Mouse (Mus musculus): ENCODE results near the gene Taok3. TPM values are rescaled to one million over a fixed set of nuclear protein-coding genes. Genes with fewer than 3 reads are reported as not detected.

The Taok3 gene
- total and polyA plus RNA-seq, 3 experiments: 58.4 to 213 (median 139) TPM

- Histone ChIP-seq H3K36me3 (replicated peaks) (peaks cover 49% of the 10 kb centered on the region), H3K4me1 (ENCODE audit: insufficient read depth, low read depth, low read length) (peaks cover 73% of the 10 kb centered on the region)
These were observed 15.0 kb downstream of the Taok3 start for GRCm38 (mm10) chr5:117134889-117135456.

DNA sequence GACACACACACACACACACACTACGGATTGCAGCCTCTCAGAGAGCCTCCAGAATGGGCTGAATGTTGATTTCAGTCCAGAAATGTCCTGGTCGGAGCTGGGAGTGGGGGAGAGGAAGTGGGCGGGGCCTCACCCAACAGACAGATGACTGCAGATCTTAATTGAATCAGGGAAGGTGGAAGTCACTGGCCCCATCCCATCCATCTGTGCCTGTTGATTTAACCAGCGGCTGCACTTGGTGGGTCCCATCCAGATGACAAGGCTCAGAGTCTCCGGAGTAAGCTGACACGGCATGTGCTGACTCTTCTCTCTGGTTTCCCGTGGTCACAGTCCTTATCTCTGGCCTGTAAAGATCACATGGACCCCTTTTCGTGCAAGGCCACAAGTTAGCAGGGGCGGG, 15.9 kb downstream of the Taok3 start:
- H3K36me3 ChIP-seq (replicated peaks): peaks cover 49% of the 10 kb centered on the region
- H3K27me3 ChIP-seq (ENCODE audit: insufficient read depth, low read length): no peaks in the 10 kb centered on the region
- peaks cover 82% of the 10 kb centered on the region for H3K4me1 ChIP-seq (ENCODE audit: insufficient read depth, low read depth, low read length)
- TF ChIP-seq TAL1 (conservative IDR thresholded peaks at IDR 0.05; ENCODE audit: low read depth, low read length) (no peak; the same call in 1 of the 2 replicates), CTCF (IDR thresholded peaks at IDR 0.05; ENCODE audit: low read depth, low read length) (no peak)
- H3K9me3 ChIP-seq (replicated peaks): no peaks in the 10 kb centered on the region
- DNase-seq (ENCODE audit: low spot score) (peak; percentile 65), ATAC-seq (ENCODE audit: extremely low read depth, insufficient number of reproducible peaks, low FRiP score, poor library complexity, severe bottlenecking) (peak; percentile 67)
- H3K4me3 ChIP-seq (ENCODE audit: low read depth, low read length): peak overlapping the region; percentile 73; the same call in 1 of the 2 replicates

More at GRCm38 (mm10) chr5:117134889-117135456, 15.0 kb downstream of the Taok3 start:
- Histone ChIP-seq H3K4me3 (ENCODE audit: low read depth, low read length) (peak overlapping the region; percentile 73), H3K27me3 (ENCODE audit: insufficient read depth, low read length) (no peaks in the 10 kb centered on the region), H3K9me3 (replicated peaks) (no peaks in the 10 kb centered on the region)
- no peak for TF ChIP-seq TAL1 (conservative IDR thresholded peaks at IDR 0.05; ENCODE audit: low read depth, low read length)
- no peak for TF ChIP-seq GATA2 (IDR thresholded peaks at IDR 0.05; ENCODE audit: borderline replicate concordance, low read depth, low read length)
- TF ChIP-seq GATA1 (IDR thresholded peaks at IDR 0.05; ENCODE audit: borderline replicate concordance, low read length): no peak
- no peak for TF ChIP-seq POLR2AphosphoS5 (IDR thresholded peaks at IDR 0.05; ENCODE audit: insufficient replicate concordance, low read depth, low read length)
- no peak for TF ChIP-seq CTCF (IDR thresholded peaks at IDR 0.05; ENCODE audit: low read depth, low read length)
- ATAC-seq (ENCODE audit: extremely low read depth, insufficient number of reproducible peaks, low FRiP score, poor library complexity, severe bottlenecking) (no peak), DNase-seq (ENCODE audit: low spot score) (no peak)

DNA sequence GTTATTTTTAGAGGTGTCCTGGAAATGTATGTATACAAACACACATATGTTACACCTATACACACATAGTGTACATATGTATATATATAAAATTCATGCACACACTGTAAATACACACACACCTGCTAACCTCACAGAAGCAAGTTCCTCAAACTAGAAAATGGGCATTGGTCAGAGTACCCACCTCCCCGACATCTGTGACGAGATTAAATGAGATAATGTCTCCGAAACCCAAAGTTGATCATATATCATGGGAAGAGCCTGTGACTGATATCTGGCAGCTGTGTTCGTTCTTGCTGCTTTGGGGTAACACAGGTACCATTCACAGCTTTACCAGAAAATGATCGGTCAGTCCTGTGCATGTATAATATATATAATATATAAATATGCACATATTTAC, 16.6 kb downstream of the Taok3 start:
- Histone ChIP-seq H3K4me3 (ENCODE audit: low read depth, low read length) (peak overlapping the region; percentile 67; the same call in 1 of the 2 replicates), H3K4me1 (ENCODE audit: insufficient read depth, low read depth, low read length) (peaks cover 86% of the 10 kb centered on the region), H3K36me3 (replicated peaks) (peaks cover 55% of the 10 kb centered on the region), H3K9me3 (replicated peaks) (no peaks in the 10 kb centered on the region), H3K27me3 (ENCODE audit: insufficient read depth, low read length) (no peaks in the 10 kb centered on the region)
- DNase-seq (ENCODE audit: low spot score) (no peak), ATAC-seq (ENCODE audit: extremely low read depth, insufficient number of reproducible peaks, low FRiP score, poor library complexity, severe bottlenecking) (no peak)
- TF ChIP-seq TAL1 (conservative IDR thresholded peaks at IDR 0.05; ENCODE audit: low read depth, low read length): no peak
- no peak for TF ChIP-seq POLR2AphosphoS5 (IDR thresholded peaks at IDR 0.05; ENCODE audit: insufficient replicate concordance, low read depth, low read length)
- TF ChIP-seq GATA2 (IDR thresholded peaks at IDR 0.05; ENCODE audit: borderline replicate concordance, low read depth, low read length): no peak
- TF ChIP-seq CTCF (IDR thresholded peaks at IDR 0.05; ENCODE audit: low read depth, low read length): no peak
- TF ChIP-seq GATA1 (IDR thresholded peaks at IDR 0.05; ENCODE audit: borderline replicate concordance, low read length): no peak

DNA sequence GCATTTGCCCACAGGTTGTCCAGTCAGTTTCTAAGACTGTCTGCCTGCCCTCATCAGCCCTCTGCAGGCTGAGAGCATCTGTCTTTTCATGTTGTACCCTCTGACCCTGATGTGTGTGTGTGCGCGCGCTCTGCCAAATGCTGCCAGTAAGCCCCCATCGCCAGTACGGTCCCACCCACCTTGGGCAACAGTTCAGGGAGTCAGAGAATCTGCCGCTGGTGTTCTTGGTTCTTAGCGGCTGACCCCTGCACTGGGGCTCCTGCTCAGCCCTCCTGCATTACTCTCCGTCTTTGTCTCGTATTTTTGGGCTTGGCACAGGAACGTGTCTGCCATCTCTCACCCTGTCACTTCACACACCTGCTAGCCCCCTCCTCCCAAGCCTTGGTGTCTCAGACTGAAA, 17.1 kb downstream of the Taok3 start:
- Histone ChIP-seq H3K9me3 (replicated peaks) (no peaks in the 10 kb centered on the region), H3K4me3 (ENCODE audit: low read depth, low read length) (peak overlapping the region; percentile 67; the same call in 1 of the 2 replicates), H3K4me1 (ENCODE audit: insufficient read depth, low read depth, low read length) (peaks cover 85% of the 10 kb centered on the region)

GRCm38 (mm10) chr5:117137594-117137993, 17.7 kb downstream of the Taok3 start:
- Histone ChIP-seq H3K4me1 (ENCODE audit: insufficient read depth, low read depth, low read length) (peaks cover 85% of the 10 kb centered on the region), H3K4me3 (ENCODE audit: low read depth, low read length) (peak overlapping the region; percentile 67; the same call in 1 of the 2 replicates), H3K36me3 (replicated peaks) (peaks cover 63% of the 10 kb centered on the region), H3K27me3 (ENCODE audit: insufficient read depth, low read length) (no peaks in the 10 kb centered on the region), H3K9me3 (replicated peaks) (no peaks in the 10 kb centered on the region)
- ATAC-seq (ENCODE audit: extremely low read depth, insufficient number of reproducible peaks, low FRiP score, poor library complexity, severe bottlenecking) (no peak), DNase-seq (ENCODE audit: low spot score) (no peak)
- TF ChIP-seq TAL1 (conservative IDR thresholded peaks at IDR 0.05; ENCODE audit: low read depth, low read length) (no peak), CTCF (IDR thresholded peaks at IDR 0.05; ENCODE audit: low read depth, low read length) (no peak), GATA1 (IDR thresholded peaks at IDR 0.05; ENCODE audit: borderline replicate concordance, low read length) (no peak), GATA2 (IDR thresholded peaks at IDR 0.05; ENCODE audit: borderline replicate concordance, low read depth, low read length) (no peak), POLR2AphosphoS5 (IDR thresholded peaks at IDR 0.05; ENCODE audit: insufficient replicate concordance, low read depth, low read length) (no peak)

More for the DNA sequence above, 17.1 kb downstream of the Taok3 start:
- DNase-seq (ENCODE audit: low spot score) (no peak), ATAC-seq (ENCODE audit: extremely low read depth, insufficient number of reproducible peaks, low FRiP score, poor library complexity, severe bottlenecking) (no peak)
- no peaks in the 10 kb centered on the region for H3K27me3 ChIP-seq (ENCODE audit: insufficient read depth, low read length)
- peaks cover 58% of the 10 kb centered on the region for H3K36me3 ChIP-seq (replicated peaks)
- TF ChIP-seq TAL1 (conservative IDR thresholded peaks at IDR 0.05; ENCODE audit: low read depth, low read length) (no peak), GATA2 (IDR thresholded peaks at IDR 0.05; ENCODE audit: borderline replicate concordance, low read depth, low read length) (no peak), GATA1 (IDR thresholded peaks at IDR 0.05; ENCODE audit: borderline replicate concordance, low read length) (no peak), CTCF (IDR thresholded peaks at IDR 0.05; ENCODE audit: low read depth, low read length) (no peak), POLR2AphosphoS5 (IDR thresholded peaks at IDR 0.05; ENCODE audit: insufficient replicate concordance, low read depth, low read length) (no peak)

GRCm38 (mm10) chr5:117138295-117138988, 18.5 kb downstream of the Taok3 start:
- ATAC-seq (ENCODE audit: extremely low read depth, insufficient number of reproducible peaks, low FRiP score, poor library complexity, severe bottlenecking) (peak; percentile 50), DNase-seq (ENCODE audit: low spot score) (peak; percentile 50)
- Histone ChIP-seq H3K4me3 (ENCODE audit: low read depth, low read length) (peak overlapping the region; percentile 54; the same call in 1 of the 2 replicates), H3K9me3 (replicated peaks) (no peaks in the 10 kb centered on the region), H3K4me1 (ENCODE audit: insufficient read depth, low read depth, low read length) (peaks cover 85% of the 10 kb centered on the region), H3K27me3 (ENCODE audit: insufficient read depth, low read length) (no peaks in the 10 kb centered on the region), H3K36me3 (replicated peaks) (peaks cover 69% of the 10 kb centered on the region)
- no peak for TF ChIP-seq GATA1 (IDR thresholded peaks at IDR 0.05; ENCODE audit: borderline replicate concordance, low read length)
- TF ChIP-seq POLR2AphosphoS5 (IDR thresholded peaks at IDR 0.05; ENCODE audit: insufficient replicate concordance, low read depth, low read length): no peak

Measured in G1E (cell line).